Mouse (Mus musculus): ENCODE data around the gene Marc1.

The Marc1 gene

GRCm38 (mm10) chr1:184762941-184763340 lies 48.2 kb downstream of the Marc1 start:
- DNase-seq (ENCODE audit: low spot score) = no peak

DNA sequence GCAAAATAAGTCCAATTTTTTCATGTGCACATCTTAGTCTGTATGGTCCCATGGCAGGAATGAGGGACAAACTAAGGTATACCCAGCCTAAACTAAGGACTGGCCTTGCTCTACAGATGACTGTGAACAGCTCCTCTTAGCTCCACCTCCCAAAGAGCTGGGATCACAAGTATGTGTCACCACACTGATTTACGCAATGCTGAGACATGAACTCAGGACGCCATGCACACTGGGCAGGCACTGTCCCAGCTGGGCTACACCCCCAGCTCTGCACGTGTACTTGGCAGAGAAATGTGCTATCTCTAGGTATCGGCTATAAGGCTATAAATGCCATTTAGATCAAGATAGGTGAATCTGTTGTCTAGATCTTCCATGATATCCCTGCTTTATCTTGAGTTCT lies 49.1 kb downstream of the Marc1 start:
- no peak for DNase-seq (ENCODE audit: low spot score)

DNA sequence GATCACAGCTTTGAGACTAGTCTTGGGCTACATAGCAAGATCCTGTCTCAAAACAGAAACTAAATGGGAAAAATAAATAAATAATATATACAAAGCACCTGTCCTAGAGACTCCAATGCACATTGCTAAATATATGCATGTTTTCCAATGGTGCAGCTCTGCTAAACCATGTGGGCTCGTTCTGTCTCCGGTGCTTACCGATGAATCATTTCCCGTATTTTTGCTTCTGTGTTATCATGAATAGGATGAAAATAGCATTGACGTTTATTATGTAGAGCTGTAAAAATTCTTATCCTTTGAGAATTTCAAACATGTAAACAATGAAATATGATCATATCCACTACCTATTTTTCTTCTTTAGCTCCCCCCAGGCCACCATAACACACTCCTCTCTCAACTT lies 58.4 kb downstream of the Marc1 start:
- DNase-seq (ENCODE audit: low spot score) = no peak

DNA sequence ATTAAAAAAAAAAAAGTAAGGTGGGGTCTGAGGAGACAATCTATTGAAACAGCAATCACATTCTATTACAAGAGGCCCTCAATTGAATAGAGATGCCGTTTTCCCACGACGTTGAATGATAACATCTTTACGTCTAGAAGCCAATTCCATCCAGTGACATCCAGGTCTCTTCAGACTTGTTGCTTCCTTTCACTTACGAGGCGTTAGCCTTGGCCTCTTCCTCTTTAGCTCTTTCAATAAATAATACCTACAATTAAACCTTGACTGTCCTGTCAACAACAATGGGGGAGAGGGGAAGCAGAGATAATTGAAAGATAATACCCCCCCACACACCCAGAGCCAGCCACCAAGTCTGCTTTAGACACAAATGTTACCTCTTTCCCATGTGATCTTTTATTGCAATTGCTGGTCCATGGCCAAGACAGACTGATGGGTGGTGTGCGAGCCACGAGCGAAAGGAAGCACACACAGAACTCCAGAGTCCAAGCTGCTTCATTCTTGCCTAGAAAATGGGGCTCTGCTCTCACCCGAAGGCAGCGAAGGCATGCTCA lies 60.9 kb downstream of the Marc1 start:
- DNase-seq (ENCODE audit: low spot score) = no peak

DNA sequence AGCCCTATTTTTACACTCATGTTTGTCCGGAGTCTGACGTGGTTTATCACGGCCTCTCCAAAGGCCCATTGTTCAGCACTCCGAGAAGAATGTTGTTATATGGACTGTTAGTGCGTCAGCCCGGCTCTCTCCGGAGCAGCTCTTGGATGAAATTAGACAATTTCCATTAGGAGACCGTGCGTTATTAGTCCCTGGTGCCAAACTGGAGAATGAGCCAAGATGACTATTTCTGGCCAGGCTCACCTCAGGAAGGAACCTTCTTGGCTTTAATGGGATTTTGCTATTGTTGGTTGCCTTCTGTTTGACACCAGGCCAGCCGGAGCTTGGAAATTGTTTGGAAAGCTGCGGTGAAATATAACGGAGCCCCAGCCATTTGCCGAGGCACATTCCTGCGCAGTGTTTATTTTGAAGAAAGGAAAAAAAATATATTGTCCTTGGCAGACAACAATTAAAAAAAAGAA lies 62.4 kb downstream of the Marc1 start:
- no peak for DNase-seq (ENCODE audit: low spot score)

DNA sequence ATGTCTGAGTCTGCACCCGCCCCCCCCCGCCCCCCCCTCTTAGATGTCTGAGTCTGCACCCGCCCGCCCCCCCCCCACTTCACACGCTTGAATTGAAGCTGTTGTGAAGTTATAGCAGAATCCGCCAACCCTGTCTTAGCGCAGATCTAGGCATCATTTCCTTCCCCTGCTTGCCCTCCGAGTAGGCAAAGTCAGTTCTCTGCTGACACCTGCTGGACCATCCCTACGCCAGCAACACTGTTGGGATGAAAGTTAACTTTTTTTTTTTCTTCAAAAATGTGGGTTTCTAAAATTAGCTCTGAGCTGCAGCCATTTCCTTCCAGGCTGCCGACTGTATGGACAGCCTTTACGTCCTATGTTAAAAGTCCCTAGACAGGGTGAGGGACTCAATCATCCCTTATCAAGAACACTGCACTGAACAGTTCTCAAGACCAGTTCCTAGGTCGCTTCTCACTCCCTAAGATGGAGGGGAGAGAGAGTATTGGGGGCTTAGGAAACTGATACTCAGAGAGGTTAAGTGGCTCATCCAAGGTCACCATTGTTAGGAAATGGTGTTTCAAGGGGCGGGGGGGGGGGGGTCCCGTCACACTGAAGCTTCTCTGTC lies 73.1 kb downstream of the Marc1 start:
- DNase-seq (ENCODE audit: low spot score) = peak; percentile 23

GRCm38 (mm10) chr1:184737228-184737627 lies 73.9 kb downstream of the Marc1 start:
- DNase-seq (ENCODE audit: low spot score) = no peak
